Mouse (Mus musculus): Measurements from ENCODE around the gene Tas2r116. TPM values are rescaled to one million over a fixed set of nuclear protein-coding genes. Genes with fewer than 3 reads are reported as not detected.

Tas2r116 gene
- not detected for polyA plus RNA-seq (2017; shearing (Covaris generic))

GRCm38 (mm10) chr6:132855138-132855537, at the start of gene Tas2r116:
Gene Tas2r116, plus strand, starts transcription at chr6:132855438.

GRCm38 (mm10) chr6:132846842-132847241, 8.4 kb upstream of the Tas2r116 start, which contains the start of gene Tas2r123:
Gene Tas2r123, plus strand, starts transcription at chr6:132847142.

GRCm38 (mm10) chr6:132867708-132868107, 12.5 kb downstream of the Tas2r116 start, which contains the start of gene Tas2r110:
Gene Tas2r110, plus strand, starts transcription at chr6:132868008.

GRCm38 (mm10) chr6:132892711-132893110, 37.5 kb downstream of the Tas2r116 start, which contains the start of gene Tas2r113:
Gene Tas2r113, plus strand, starts transcription at chr6:132893011.

Other genes starting within 250 kb of the Tas2r116 start
- gene A630073D07Rik, start 203.9 kb upstream of the Tas2r116 start, polyA plus RNA-seq (2017; shearing (Covaris generic)) = 1 to 10 TPM in 1 of 2 experiments, not detected in 1; 1.8 TPM
- not detected for gene Tas2r120, start 198.5 kb upstream of the Tas2r116 start, polyA plus RNA-seq (2017; shearing (Covaris generic))
- gene Tas2r121, start 154.4 kb upstream of the Tas2r116 start, polyA plus RNA-seq (2017; shearing (Covaris generic)) = not detected
- gene Tas2r122, start 143.5 kb upstream of the Tas2r116 start, polyA plus RNA-seq (2017; shearing (Covaris generic)) = under 1 TPM in 1 of 2 experiments, not detected in 1; 0.23 TPM
- gene Tas2r115, start 117.4 kb upstream of the Tas2r116 start, polyA plus RNA-seq (2017; shearing (Covaris generic)) = not detected
- not detected for gene Tas2r124, start 100.7 kb upstream of the Tas2r116 start, polyA plus RNA-seq (2017; shearing (Covaris generic))
- not detected for gene Tas2r102, start 93.3 kb upstream of the Tas2r116 start, polyA plus RNA-seq (2017; shearing (Covaris generic))
- gene Tas2r136, start 77.3 kb upstream of the Tas2r116 start, polyA plus RNA-seq (2017; shearing (Covaris generic)) = not detected
- under 1 TPM in 1 of 2 experiments, not detected in 1; 0.73 TPM for gene Tas2r117, start 52.6 kb upstream of the Tas2r116 start, polyA plus RNA-seq (2017; shearing (Covaris generic))
- gene Tas2r123, start 8.3 kb upstream of the Tas2r116 start, polyA plus RNA-seq (2017; shearing (Covaris generic)) = not detected
- not detected for gene Tas2r110, start 12.6 kb downstream of the Tas2r116 start, polyA plus RNA-seq (2017; shearing (Covaris generic))
- not detected for gene Tas2r113, start 37.6 kb downstream of the Tas2r116 start, polyA plus RNA-seq (2017; shearing (Covaris generic))
- gene Tas2r125, start 54.2 kb downstream of the Tas2r116 start, polyA plus RNA-seq (2017; shearing (Covaris generic)) = not detected
- not detected for gene Tas2r129, start 95.7 kb downstream of the Tas2r116 start, polyA plus RNA-seq (2017; shearing (Covaris generic))
- not detected for gene Tas2r131, start 102.5 kb downstream of the Tas2r116 start, polyA plus RNA-seq (2017; shearing (Covaris generic))
- not detected for gene Tas2r109, start 125.5 kb downstream of the Tas2r116 start, polyA plus RNA-seq (2017; shearing (Covaris generic))
- gene Tas2r103, start 181.7 kb downstream of the Tas2r116 start, polyA plus RNA-seq (2017; shearing (Covaris generic)) = under 1 TPM in 1 of 2 experiments, not detected in 1; 0.28 TPM
- not detected for gene Tas2r140, start 200.4 kb downstream of the Tas2r116 start, polyA plus RNA-seq (2017; shearing (Covaris generic))
- 10 to 100 TPM; 13.8 to 19.8 TPM for gene Smim10l1, start 249.5 kb downstream of the Tas2r116 start, polyA plus RNA-seq (2017; shearing (Covaris generic))